25 mouse cellular contexts compared by ENCODE assay signal in genomic region chr19:44276861-44277260, GRCm38 (mm10). TPM values are rescaled to one million over a fixed set of nuclear protein-coding genes. Genes with fewer than 3 reads are reported as not detected.
"Had no signal": no experiment of that assay in that cellular context is flagged by ENCODE, and none has a peak within 500 bp of the region (broad histone marks: within the 10 kb centered on the region; RNA-seq: fewer than 3 reads in every experiment).

No protein-coding gene starts in this region.

- H3K4me3 ChIP-seq: heart, adult 2 months; heart, embryonic 13.5 days; heart, embryonic 15.5 days; hindbrain, embryonic 13.5 days; hindbrain, embryonic 15.5 days; limb, embryonic 12.5 days; liver, embryonic 13.5 days; liver, embryonic 15.5 days had no signal

- H3K9me3 ChIP-seq: heart, embryonic 13.5 days; heart, embryonic 15.5 days; hindbrain, embryonic 13.5 days; hindbrain, embryonic 15.5 days; limb, embryonic 12.5 days; liver, embryonic 13.5 days; liver, embryonic 15.5 days had no signal

- H3K36me3 ChIP-seq: heart, embryonic 13.5 days; heart, embryonic 15.5 days; hindbrain, embryonic 13.5 days; hindbrain, embryonic 15.5 days; limb, embryonic 12.5 days; liver, embryonic 13.5 days; liver, embryonic 15.5 days had no signal

- H3K27me3 ChIP-seq: heart, embryonic 13.5 days; heart, embryonic 15.5 days; hindbrain, embryonic 13.5 days; hindbrain, embryonic 15.5 days; limb, embryonic 12.5 days; liver, embryonic 13.5 days; liver, embryonic 15.5 days had no signal

- DNase-seq: gastrocnemius, postnatal 14 days; gastrocnemius, postnatal 36 days; heart, adult 11 months; heart, adult 2 months; heart, postnatal 14 days; heart, postnatal 36 days; kidney, adult 11 months; kidney, adult 8-10 months; kidney, postnatal 14 days; kidney, postnatal 36 days; layer of hippocampus, adult 9-11 months; layer of hippocampus, postnatal 36 days; left cerebral cortex, postnatal 4 days; liver, embryonic 13.5 days; lung, adult 18-20 months had no signal

- ATAC-seq: hindbrain, postnatal 0 days; intestine, embryonic 16.5 days had no signal

- H3K4me2 ChIP-seq: heart, embryonic 11.5 days; heart, embryonic 13.5 days; heart, embryonic 15.5 days; hindbrain, embryonic 13.5 days; hindbrain, embryonic 15.5 days; limb, embryonic 12.5 days; liver, embryonic 11.5 days; liver, embryonic 13.5 days; liver, embryonic 15.5 days had no signal

- H3K9ac ChIP-seq: heart, embryonic 13.5 days; heart, embryonic 15.5 days; hindbrain, embryonic 13.5 days; hindbrain, embryonic 15.5 days; limb, embryonic 12.5 days; liver, embryonic 13.5 days; liver, embryonic 15.5 days had no signal

- H3K27ac ChIP-seq: heart, adult 2 months; heart, embryonic 13.5 days; heart, embryonic 15.5 days; hindbrain, embryonic 13.5 days; hindbrain, embryonic 15.5 days; hindbrain, postnatal 0 days; limb, embryonic 12.5 days; liver, embryonic 13.5 days; liver, embryonic 15.5 days had no signal

RNA-seq across cellular contexts. Expression of gene Scd4, which starts 56.0 kb away (rescaled TPM):
- polyA plus RNA-seq: liver, embryonic 15.5 days had no signal
